30 mouse cellular contexts compared by ENCODE assay signal in genomic region chr2:144399531-144399930, GRCm38 (mm10). TPM values are rescaled to one million over a fixed set of nuclear protein-coding genes. Genes with fewer than 3 reads are reported as not detected.
DNase-seq lines count a peak whose midpoint lies in the region; TF ChIP-seq lines count a peak whose summit lies in the region.
"Had no signal": no experiment of that assay in that cellular context is flagged by ENCODE, and none has a peak within 500 bp of the region (broad histone marks: within the 10 kb centered on the region; RNA-seq: fewer than 3 reads in every experiment).

No protein-coding gene starts in this region.

- no peak for TF ChIP-seq POLR2A in ES-Bruce4 (IDR thresholded peaks at IDR 0.05; ENCODE audit: insufficient read depth, low read length)

- H3K9ac ChIP-seq in ES-Bruce4 (ENCODE audit: low read depth, poor library complexity, severe bottlenecking) (no peak overlapping the region), ES-E14 (ENCODE audit: insufficient read depth, low read depth, low read length, poor library complexity, severe bottlenecking) (no peak overlapping the region)
- H3K9ac ChIP-seq: embryonic facial prominence, embryonic 12.5 days; embryonic facial prominence, embryonic 15.5 days; forebrain, postnatal 0 days; heart, embryonic 13.5 days; hindbrain, embryonic 14.5 days had no signal

- H3K27me3 ChIP-seq in ES-Bruce4 (ENCODE audit: control insufficient read depth, insufficient read depth, low read length, poor library complexity, severe bottlenecking): no peaks in the 10 kb centered on the region
- H3K27me3 ChIP-seq: CH12.LX; embryonic facial prominence, embryonic 12.5 days; embryonic facial prominence, embryonic 15.5 days; heart, embryonic 13.5 days; Patski had no signal

- in situ Hi-C loops in ES-E14 (cut with MboI; ENCODE audit: low sequenced_read_pairs in 2 of 2, unreplicated experiment in 2 of 2): no loop called here

- H3K4me1 ChIP-seq in ES-Bruce4 (ENCODE audit: control insufficient read depth, insufficient read depth, low read length): peaks cover 1% of the 10 kb centered on the region
- H3K4me1 ChIP-seq in ES-E14 (ENCODE audit: control insufficient read depth in 2 of 2, insufficient read depth in 2 of 2, low read length in 2 of 2, poor library complexity in 1 of 2): peaks cover 0 to 3% of the 10 kb centered on the region in 2 experiments; a peak in 1 of 4 replicates
- H3K4me1 ChIP-seq: embryonic facial prominence, embryonic 12.5 days; embryonic facial prominence, embryonic 15.5 days; heart, embryonic 10.5 days; heart, embryonic 13.5 days had no signal

- H3K4me3 ChIP-seq in ES-Bruce4 (ENCODE audit: low read depth, low read length) (no peak overlapping the region), ES-E14 (ENCODE audit: insufficient read depth in 1 of 2, low read depth in 1 of 2, low read length in 2 of 2, poor library complexity in 1 of 2, severe bottlenecking in 1 of 2) (no peak overlapping the region)
- H3K4me3 ChIP-seq: embryonic facial prominence, embryonic 12.5 days; embryonic facial prominence, embryonic 15.5 days; heart, adult 2 months; heart, embryonic 10.5 days; heart, embryonic 13.5 days had no signal

- H3K9me3 ChIP-seq in ES-Bruce4 (replicated peaks; ENCODE audit: control insufficient read depth, insufficient read depth, low read length, poor library complexity, severe bottlenecking): no peaks in the 10 kb centered on the region
- no peaks in the 10 kb centered on the region for H3K9me3 ChIP-seq in ES-E14 (ENCODE audit: control insufficient read depth, insufficient read depth, low read depth, low read length)
- H3K9me3 ChIP-seq: embryonic facial prominence, embryonic 12.5 days; embryonic facial prominence, embryonic 15.5 days; G1E; heart, embryonic 10.5 days; heart, embryonic 13.5 days had no signal

- H3K36me3 ChIP-seq in ES-Bruce4 (ENCODE audit: control insufficient read depth, insufficient read depth, low read length, poor library complexity, severe bottlenecking): peaks cover 39% of the 10 kb centered on the region
- peaks cover 24% of the 10 kb centered on the region for H3K36me3 ChIP-seq in ES-E14 (ENCODE audit: control insufficient read depth, insufficient read depth, low read length, poor library complexity, severe bottlenecking)

- H3K27ac ChIP-seq in ES-Bruce4 (ENCODE audit: insufficient read depth, low read length): peak overlapping the region; percentile 24
- H3K27ac ChIP-seq in ES-E14 (ENCODE audit: insufficient read depth, low read depth, low read length, poor library complexity, severe bottlenecking): no peak overlapping the region; the same call in 1 of the 2 replicates
- H3K27ac ChIP-seq: embryonic facial prominence, embryonic 12.5 days; embryonic facial prominence, embryonic 15.5 days; heart, embryonic 10.5 days; heart, embryonic 13.5 days; hindbrain, embryonic 14.5 days; hindbrain, postnatal 0 days had no signal

- no peak for TF ChIP-seq CTCF in ES-Bruce4 (IDR thresholded peaks at IDR 0.05; ENCODE audit: low read depth, low read length)

- no peak for TF ChIP-seq EP300 in ES-Bruce4 (IDR thresholded peaks at IDR 0.05; ENCODE audit: insufficient read depth, low read depth, low read length)

- peak; percentile 6 for DNase-seq in adrenal gland, postnatal 10 days
- no peak for DNase-seq in adrenal gland, postnatal 36 days
- peak; percentile 40 for DNase-seq in ES-E14 (ENCODE audit: low read depth, low spot score)
- no peak for DNase-seq in lung, adult 18-20 months
- DNase-seq in lung, postnatal 10 days: no peak
- DNase-seq: adrenal gland, postnatal 14 days; B cell, adult 2 months; cerebellum, adult 18-20 months; cerebellum, adult 9-11 months; cerebellum, postnatal 25 days; forebrain, postnatal 0 days; gastrocnemius, postnatal 10 days; gastrocnemius, postnatal 36 days; heart, adult 2 months; heart, postnatal 36 days; kidney, adult 18-20 months; kidney, adult 9 months had no signal

TF ChIP-seq in ES-E14, 5 proteins besides CTCF, POLR2A, EP300 and RAD21:
- TF ChIP-seq MAFK (IDR thresholded peaks at IDR 0.05; ENCODE audit: insufficient read depth, low read depth, low read length) (no peak), ZC3H11A (IDR thresholded peaks at IDR 0.05; ENCODE audit: borderline replicate concordance, low read depth, low read length) (no peak), ZNF384 (IDR thresholded peaks at IDR 0.05; ENCODE audit: low read depth, low read length) (no peak), HCFC1 (IDR thresholded peaks at IDR 0.05; ENCODE audit: borderline replicate concordance, insufficient read depth, low read length) (no peak), CHD2 (IDR thresholded peaks at IDR 0.05; ENCODE audit: low read depth, low read length) (no peak)
TF ChIP-seq in ES-E14: peak in this region for 0.

RNA-seq across cellular contexts. Expression of gene Pet117, which starts 30.7 kb away (rescaled TPM):
- 1 to 10 TPM; 5.9 to 8.6 TPM for total RNA-seq in adrenal gland, postnatal 10 days (2021)
- 1 to 10 TPM; 3.2 to 6.4 TPM for total RNA-seq in adrenal gland, postnatal 36 days (2021)
- polyA plus RNA-seq in ES-Bruce4 (2011; ENCODE audit: insufficient read depth, insufficient read length, low read depth, missing spikeins): 8.6 and 9.1 TPM in 2 replicates
- not detected in 2 replicates for total RNA-seq in ES-E14 (2012; rRNA removed)
- total RNA-seq: CH12.LX; common myeloid progenitor, adult 5-6 weeks; forebrain, postnatal 0 days; G1E; granulocyte monocyte progenitor cell, adult 5-6 weeks; hindbrain, postnatal 0 days had no signal
- polyA plus RNA-seq: embryonic facial prominence, embryonic 12.5 days; forebrain, embryonic 11.5 days; heart, adult 2 months; heart, embryonic 10.5 days had no signal

RNA-seq across cellular contexts. Expression of gene Kat14, which starts 30.7 kb away (rescaled TPM):
- total RNA-seq in adrenal gland, postnatal 10 days (2021): 10 to 100 TPM; 23.8 to 28.8 TPM
- 10 to 100 TPM; 21.4 to 29.6 TPM for total RNA-seq in adrenal gland, postnatal 36 days (2021)
- polyA plus RNA-seq in ES-Bruce4 (2011; ENCODE audit: insufficient read depth, insufficient read length, low read depth, missing spikeins): 40.4 and 42.9 TPM in 2 replicates
- total RNA-seq in ES-E14 (2012; rRNA removed): 37.7 and 43.9 TPM in 2 replicates

Comparison
In these comparisons a context has a peak if more than half of its experiments do, and no peak if none do; other contexts are left out.
1. DNase-seq: peak in adrenal gland, postnatal 10 days (single experiment) and ES-E14 (single experiment); none in adrenal gland, postnatal 36 days (0 of 2), lung, adult 18-20 months (0 of 2) and lung, postnatal 10 days (single experiment).